Comparison of ENCODE assay signal across 8 mouse cellular contexts in genomic region chr1:75191258-75191621, GRCm38 (mm10). TPM values are rescaled to one million over a fixed set of nuclear protein-coding genes. Genes with fewer than 3 reads are reported as not detected.
DNase-seq lines count a peak whose midpoint lies in the region; ATAC-seq and TF ChIP-seq lines count a peak whose summit lies in the region.

No protein-coding gene starts in this region.

- H3K4me2 ChIP-seq in heart, embryonic 12.5 days: peak overlapping the region; percentile 81
- peak overlapping the region; percentile 95 for H3K4me2 ChIP-seq in forebrain, embryonic 12.5 days
- H3K4me2 ChIP-seq in liver, embryonic 14.5 days (ENCODE audit: low read depth): peak overlapping the region; percentile 82

- peak overlapping the region; percentile 85 for H3K4me3 ChIP-seq in heart, embryonic 12.5 days
- H3K4me3 ChIP-seq in E14TG2a.4 (replicated peaks; ENCODE audit: low read length): peak overlapping the region; percentile 90
- H3K4me3 ChIP-seq in forebrain, embryonic 12.5 days (replicated peaks): peak overlapping the region; percentile 79
- H3K4me3 ChIP-seq in liver, embryonic 14.5 days (ENCODE audit: insufficient read depth in 1 of 2, low read depth in 2 of 2, low read length in 2 of 2): peak overlapping the region; percentile 85 to 89

- peaks cover 22% of the 10 kb centered on the region for H3K4me1 ChIP-seq in heart, embryonic 12.5 days (replicated peaks)
- peaks cover 27% of the 10 kb centered on the region for H3K4me1 ChIP-seq in E14TG2a.4 (replicated peaks; ENCODE audit: low read depth, low read length)
- peaks cover 26% of the 10 kb centered on the region for H3K4me1 ChIP-seq in forebrain, embryonic 12.5 days
- peaks cover 21 to 22% of the 10 kb centered on the region in 2 experiments for H3K4me1 ChIP-seq in liver, embryonic 14.5 days (replicated peaks; ENCODE audit: control insufficient read depth in 2 of 2, insufficient read depth in 2 of 2, low read length in 1 of 2)

- H3K9ac ChIP-seq in heart, embryonic 12.5 days: peak overlapping the region; percentile 87
- H3K9ac ChIP-seq in forebrain, embryonic 12.5 days: peak overlapping the region; percentile 90
- peak overlapping the region; percentile 91 for H3K9ac ChIP-seq in liver, embryonic 14.5 days (replicated peaks)

- H3K27me3 ChIP-seq in heart, embryonic 12.5 days (replicated peaks): no peaks in the 10 kb centered on the region
- H3K27me3 ChIP-seq in E14TG2a.4 (ENCODE audit: insufficient read depth, low read length): no peaks in the 10 kb centered on the region
- no peaks in the 10 kb centered on the region for H3K27me3 ChIP-seq in forebrain, embryonic 12.5 days
- no peaks in the 10 kb centered on the region for H3K27me3 ChIP-seq in liver, embryonic 14.5 days (ENCODE audit: control insufficient read depth, insufficient read depth, low read length)

- WGBS in heart, embryonic 12.5 days: 40% methylated on average over 5 of the region's 5 CpGs
- whole genome bisulfite sequencing in forebrain, embryonic 12.5 days: 46% methylated on average over 5 of the region's 5 CpGs
- 35% methylated on average over 5 of the region's 5 CpGs for WGBS in liver, embryonic 14.5 days (ENCODE audit: insufficient replicate concordance)

- peaks cover 37% of the 10 kb centered on the region for H3K36me3 ChIP-seq in heart, embryonic 12.5 days
- H3K36me3 ChIP-seq in E14TG2a.4 (ENCODE audit: insufficient read depth, low read length): peaks cover 38% of the 10 kb centered on the region
- H3K36me3 ChIP-seq in forebrain, embryonic 12.5 days (replicated peaks): peaks cover 18% of the 10 kb centered on the region
- peaks cover 31% of the 10 kb centered on the region for H3K36me3 ChIP-seq in liver, embryonic 14.5 days (replicated peaks; ENCODE audit: control insufficient read depth, insufficient read depth, low read depth)

- no peak for TF ChIP-seq EP300 in liver, embryonic 14.5 days (IDR thresholded peaks at IDR 0.05; ENCODE audit: low read depth)

- intact Hi-C loops in heart, postnatal 25 days (cut with DNase I): no loop called here
- intact Hi-C loops in left cerebral cortex, postnatal 36 days (cut with DNase I): no loop called here

- no peaks in the 10 kb centered on the region for H3K9me3 ChIP-seq in heart, embryonic 12.5 days (replicated peaks)
- H3K9me3 ChIP-seq in E14TG2a.4 (ENCODE audit: low read length): no peaks in the 10 kb centered on the region
- H3K9me3 ChIP-seq in forebrain, embryonic 12.5 days: no peaks in the 10 kb centered on the region
- H3K9me3 ChIP-seq in liver, embryonic 14.5 days (ENCODE audit: control insufficient read depth, low read length): no peaks in the 10 kb centered on the region

- DNase-seq in heart, postnatal 25 days (ENCODE audit: low spot score): no peak
- no peak for DNase-seq in liver, embryonic 14.5 days (ENCODE audit: low read depth in 3 of 3, low spot score in 3 of 3)
- DNase-seq in right cerebral cortex, postnatal 4 days: no peak
- no peak for DNase-seq in cerebellum, adult 18-20 months
- no peak for DNase-seq in left cerebral cortex, postnatal 36 days (ENCODE audit: low spot score in 2 of 2)

- no peak for TF ChIP-seq CTCF in E14TG2a.4 (conservative IDR thresholded peaks at IDR 0.05; ENCODE audit: low read length)
- TF ChIP-seq CTCF in liver, embryonic 14.5 days (IDR thresholded peaks at IDR 0.05; ENCODE audit: low read depth): no peak

- peak overlapping the region; percentile 61 for H3K27ac ChIP-seq in heart, embryonic 12.5 days (ENCODE audit: poor library complexity, severe bottlenecking)
- peak overlapping the region; percentile 83 for H3K27ac ChIP-seq in forebrain, embryonic 12.5 days
- peak overlapping the region; percentile 54 for H3K27ac ChIP-seq in liver, embryonic 14.5 days

- ATAC-seq in heart, embryonic 12.5 days (ENCODE audit: insufficient number of reproducible peaks, low FRiP score): no peak
- peak; percentile 60; the same call in 1 of the 2 replicates for ATAC-seq in forebrain, embryonic 12.5 days (ENCODE audit: low FRiP score)
- ATAC-seq in liver, embryonic 14.5 days (ENCODE audit: insufficient read depth): no peak; the same call in 1 of the 2 replicates

RNA-seq across cellular contexts. Expression of gene Ankzf1, which starts 0.7 kb away (rescaled TPM):
- polyA plus RNA-seq in heart, embryonic 12.5 days (2016; fragmentation: Nextera tagmentation; extraction: Ambion mirVana): 26.7 and 29.3 TPM in 2 replicates
- 10 to 100 TPM; 11.2 to 12.9 TPM for total RNA-seq in heart, postnatal 25 days (2021)
- 21.5 and 23.4 TPM in 2 replicates for polyA plus RNA-seq in forebrain, embryonic 12.5 days (2016; fragmentation: Nextera tagmentation; extraction: Ambion mirVana)
- 6.3 and 7.6 TPM in 2 replicates for polyA plus RNA-seq in liver, embryonic 14.5 days (2012; rRNA removed)
- 4.8 and 7.2 TPM in 2 replicates for polyA plus RNA-seq in liver, embryonic 14.5 days (2014; fragmentation: Nextera tagmentation; extraction: Ambion mirVana)
- total RNA-seq in left cerebral cortex, postnatal 36 days (2021): 10 to 100 TPM; 21.6 to 31.7 TPM

RNA-seq across cellular contexts. Expression of gene Atg9a, which starts 0.8 kb away (rescaled TPM):
- 33.6 and 35.4 TPM in 2 replicates for polyA plus RNA-seq in heart, embryonic 12.5 days (2016; fragmentation: Nextera tagmentation; extraction: Ambion mirVana)
- total RNA-seq in heart, postnatal 25 days (2021): 10 to 100 TPM; 68.2 to 72.9 TPM
- polyA plus RNA-seq in forebrain, embryonic 12.5 days (2016; fragmentation: Nextera tagmentation; extraction: Ambion mirVana): 29.1 and 29.9 TPM in 2 replicates
- 17.4 and 23.6 TPM in 2 replicates for polyA plus RNA-seq in liver, embryonic 14.5 days (2012; rRNA removed)
- 16.4 and 18.3 TPM in 2 replicates for polyA plus RNA-seq in liver, embryonic 14.5 days (2014; fragmentation: Nextera tagmentation; extraction: Ambion mirVana)
- 100 to 1,000 TPM; 138 to 146 TPM for total RNA-seq in left cerebral cortex, postnatal 36 days (2021)

RNA-seq across cellular contexts. Expression of gene Abcb6, which starts 11.0 kb away (rescaled TPM):
- polyA plus RNA-seq in heart, embryonic 12.5 days (2016; fragmentation: Nextera tagmentation; extraction: Ambion mirVana): 16.6 TPM in 2 replicates
- 10 to 100 TPM; 26.1 to 29.6 TPM for total RNA-seq in heart, postnatal 25 days (2021)
- polyA plus RNA-seq in forebrain, embryonic 12.5 days (2016; fragmentation: Nextera tagmentation; extraction: Ambion mirVana): 30.8 and 36.3 TPM in 2 replicates
- polyA plus RNA-seq in liver, embryonic 14.5 days (2012; rRNA removed): 31.4 and 41.4 TPM in 2 replicates
- polyA plus RNA-seq in liver, embryonic 14.5 days (2014; fragmentation: Nextera tagmentation; extraction: Ambion mirVana): 48.9 and 58.5 TPM in 2 replicates
- total RNA-seq in left cerebral cortex, postnatal 36 days (2021): 10 to 100 TPM; 22.8 to 24.7 TPM

RNA-seq across cellular contexts. Expression of gene Glb1l, which starts 19.4 kb away (rescaled TPM):
- 9.6 and 11.1 TPM in 2 replicates for polyA plus RNA-seq in heart, embryonic 12.5 days (2016; fragmentation: Nextera tagmentation; extraction: Ambion mirVana)
- 1 to 10 TPM; 2.3 to 4.0 TPM for total RNA-seq in heart, postnatal 25 days (2021)
- 22.6 and 22.7 TPM in 2 replicates for polyA plus RNA-seq in forebrain, embryonic 12.5 days (2016; fragmentation: Nextera tagmentation; extraction: Ambion mirVana)
- 4.0 and 4.9 TPM in 2 replicates for polyA plus RNA-seq in liver, embryonic 14.5 days (2012; rRNA removed)
- 3.2 and 4.3 TPM in 2 replicates for polyA plus RNA-seq in liver, embryonic 14.5 days (2014; fragmentation: Nextera tagmentation; extraction: Ambion mirVana)
- 10 to 100 TPM; 10.4 to 15.8 TPM for total RNA-seq in left cerebral cortex, postnatal 36 days (2021)

RNA-seq across cellular contexts. Expression of gene Stk16, which starts 19.4 kb away (rescaled TPM):
- 78.0 and 83.1 TPM in 2 replicates for polyA plus RNA-seq in heart, embryonic 12.5 days (2016; fragmentation: Nextera tagmentation; extraction: Ambion mirVana)
- total RNA-seq in heart, postnatal 25 days (2021): 10 to 100 TPM; 45.2 to 48.8 TPM
- polyA plus RNA-seq in forebrain, embryonic 12.5 days (2016; fragmentation: Nextera tagmentation; extraction: Ambion mirVana): 122 and 132 TPM in 2 replicates
- polyA plus RNA-seq in liver, embryonic 14.5 days (2012; rRNA removed): 76.3 and 93.3 TPM in 2 replicates
- polyA plus RNA-seq in liver, embryonic 14.5 days (2014; fragmentation: Nextera tagmentation; extraction: Ambion mirVana): 61.8 and 66.1 TPM in 2 replicates
- total RNA-seq in left cerebral cortex, postnatal 36 days (2021): 10 to 100 TPM; 80.3 to 85.9 TPM
